Mouse (Mus musculus) embryonic fibroblast, embryonic 13.5 days (primary cell): ENCODE measurements around the gene Slc25a39.

ENCODE experiments used
- CTCF ChIP-seq: IDR thresholded peaks from 2 replicates; pipeline ENCODE4 v1.5.1; 2011; ENCODE audit warnings: mild to moderate bottlenecking, control low read depth, low read length, moderate library complexity, borderline replicate concordance; ENCODE audit not compliant: insufficient read depth
- POLR2A ChIP-seq: IDR thresholded peaks from 2 replicates; pipeline ENCODE4 v1.6.1; 2011; ENCODE audit warnings: low read depth, mild to moderate bottlenecking, control low read depth, low read length, moderate library complexity

GRCm38 (mm10) chr11:102396263-102396662, 11.5 kb downstream of the Slc25a39 start:
- TF ChIP-seq CTCF (no peak), POLR2A (no peak)
